In the genomic region with DNA sequence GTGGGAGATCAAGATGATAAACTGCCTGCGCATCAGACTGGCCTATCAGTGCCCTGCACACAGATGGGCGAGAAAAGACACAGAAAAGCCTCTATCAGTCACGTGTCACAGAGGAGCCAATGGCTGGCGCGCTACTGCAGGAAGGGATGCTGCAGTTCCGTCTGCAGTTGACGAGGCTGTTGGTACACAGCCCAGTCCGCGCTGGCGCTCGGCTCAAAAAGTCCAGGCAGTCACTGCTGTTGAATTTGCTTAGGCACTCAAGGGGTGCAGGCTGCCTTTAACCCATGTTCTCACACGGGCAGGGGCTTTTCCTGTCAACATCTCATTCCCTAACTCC, we compare ENCODE assay signal across 7 mouse cellular contexts.
DNase-seq lines count a peak whose midpoint lies in the region; ATAC-seq and TF ChIP-seq lines count a peak whose summit lies in the region.

No protein-coding gene starts in this region.

- H3K27me3 ChIP-seq in embryonic facial prominence, embryonic 11.5 days (ENCODE audit: control insufficient read depth, insufficient read depth, low read length): no peaks in the 10 kb centered on the region
- no peaks in the 10 kb centered on the region for H3K27me3 ChIP-seq in kidney, postnatal 0 days (ENCODE audit: insufficient read depth, low read length)
- H3K27me3 ChIP-seq in limb, embryonic 14.5 days (ENCODE audit: control insufficient read depth, insufficient read depth, low read length): no peaks in the 10 kb centered on the region
- no peaks in the 10 kb centered on the region for H3K27me3 ChIP-seq in midbrain, postnatal 0 days (ENCODE audit: insufficient read depth, low read length)
- H3K27me3 ChIP-seq in stomach, postnatal 0 days (ENCODE audit: control insufficient read depth, insufficient read depth, low read length): no peaks in the 10 kb centered on the region

- H3K27ac ChIP-seq in embryonic facial prominence, embryonic 11.5 days (replicated peaks; ENCODE audit: low read depth, low read length): no peak overlapping the region
- no peak overlapping the region for H3K27ac ChIP-seq in kidney, postnatal 0 days
- H3K27ac ChIP-seq in limb, embryonic 14.5 days (replicated peaks; ENCODE audit: low read depth, low read length): no peak overlapping the region
- peak overlapping the region; percentile 79 for H3K27ac ChIP-seq in midbrain, postnatal 0 days (ENCODE audit: low read depth, low read length)
- no peak overlapping the region for H3K27ac ChIP-seq in stomach, postnatal 0 days (replicated peaks)

- peak overlapping the region; percentile 46 for H3K9ac ChIP-seq in embryonic facial prominence, embryonic 11.5 days (replicated peaks; ENCODE audit: low read length)
- no peak overlapping the region for H3K9ac ChIP-seq in kidney, postnatal 0 days (ENCODE audit: low read depth, low read length)
- peak overlapping the region; percentile 40; the same call in 1 of the 2 replicates for H3K9ac ChIP-seq in limb, embryonic 14.5 days (ENCODE audit: low read depth, low read length, severe bottlenecking)
- H3K9ac ChIP-seq in midbrain, postnatal 0 days (replicated peaks; ENCODE audit: low read length, poor library complexity, severe bottlenecking): peak overlapping the region; percentile 37; the same call in 1 of the 2 replicates
- H3K9ac ChIP-seq in stomach, postnatal 0 days (ENCODE audit: low read length): no peak overlapping the region

- H3K36me3 ChIP-seq in embryonic facial prominence, embryonic 11.5 days (replicated peaks; ENCODE audit: control insufficient read depth, insufficient read depth, low read depth, low read length): no peaks in the 10 kb centered on the region
- no peaks in the 10 kb centered on the region for H3K36me3 ChIP-seq in kidney, postnatal 0 days (ENCODE audit: insufficient read depth, low read length)
- H3K36me3 ChIP-seq in limb, embryonic 14.5 days (ENCODE audit: control insufficient read depth, insufficient read depth, low read length): no peaks in the 10 kb centered on the region
- no peaks in the 10 kb centered on the region for H3K36me3 ChIP-seq in midbrain, postnatal 0 days (ENCODE audit: insufficient read depth, low read length)
- no peaks in the 10 kb centered on the region for H3K36me3 ChIP-seq in stomach, postnatal 0 days (ENCODE audit: control insufficient read depth, insufficient read depth, low read length)

- H3K4me1 ChIP-seq in embryonic facial prominence, embryonic 11.5 days (ENCODE audit: control insufficient read depth, insufficient read depth, low read length): no peaks in the 10 kb centered on the region; the same call in 1 of the 2 replicates
- no peaks in the 10 kb centered on the region for H3K4me1 ChIP-seq in kidney, postnatal 0 days (replicated peaks; ENCODE audit: insufficient read depth, low read length)
- H3K4me1 ChIP-seq in limb, embryonic 14.5 days (ENCODE audit: control insufficient read depth, insufficient read depth, low read length): no peaks in the 10 kb centered on the region
- no peaks in the 10 kb centered on the region for H3K4me1 ChIP-seq in midbrain, postnatal 0 days (ENCODE audit: insufficient read depth, low read length)
- H3K4me1 ChIP-seq in stomach, postnatal 0 days (replicated peaks; ENCODE audit: control insufficient read depth, insufficient read depth): no peaks in the 10 kb centered on the region

- peak; percentile 100 for ATAC-seq in embryonic facial prominence, embryonic 11.5 days (replicated peaks; ENCODE audit: insufficient number of reproducible peaks, low FRiP score, low TSS enrichment, low read depth)
- ATAC-seq in kidney, postnatal 0 days (replicated peaks; ENCODE audit: low FRiP score, low read depth): peak; percentile 98
- peak; percentile 96 for ATAC-seq in limb, embryonic 14.5 days (ENCODE audit: low FRiP score, low read depth)
- ATAC-seq in midbrain, postnatal 0 days (ENCODE audit: low FRiP score): peak; percentile 100
- ATAC-seq in stomach, postnatal 0 days (ENCODE audit: low FRiP score, low TSS enrichment): peak; percentile 68; the same call in 1 of the 2 replicates

- WGBS in embryonic facial prominence, embryonic 11.5 days: 4% methylated on average over 12 of the region's 12 CpGs
- WGBS in kidney, postnatal 0 days: 4% methylated on average over 12 of the region's 12 CpGs
- 4% methylated on average over 12 of the region's 12 CpGs for WGBS in limb, embryonic 14.5 days
- 2% methylated on average over 12 of the region's 12 CpGs for WGBS in midbrain, postnatal 0 days
- 3% methylated on average over 12 of the region's 12 CpGs for WGBS in stomach, postnatal 0 days

- no peak for TF ChIP-seq EP300 in stomach, postnatal 0 days (optimal IDR thresholded peaks at IDR 0.05)

- peak overlapping the region; percentile 48 for H3K4me2 ChIP-seq in embryonic facial prominence, embryonic 11.5 days (ENCODE audit: low read depth, low read length)
- peak overlapping the region; percentile 59 for H3K4me2 ChIP-seq in kidney, postnatal 0 days (ENCODE audit: low read length)
- H3K4me2 ChIP-seq in limb, embryonic 14.5 days (replicated peaks; ENCODE audit: low read depth, low read length, severe bottlenecking): peak overlapping the region; percentile 47
- H3K4me2 ChIP-seq in midbrain, postnatal 0 days (ENCODE audit: low read depth, low read length, poor library complexity, severe bottlenecking): peak overlapping the region; percentile 52
- H3K4me2 ChIP-seq in stomach, postnatal 0 days (replicated peaks; ENCODE audit: low read depth): peak overlapping the region; percentile 30; the same call in 1 of the 2 replicates

- H3K9me3 ChIP-seq in embryonic facial prominence, embryonic 11.5 days (replicated peaks; ENCODE audit: control insufficient read depth, low read length): no peaks in the 10 kb centered on the region
- H3K9me3 ChIP-seq in kidney, postnatal 0 days (replicated peaks; ENCODE audit: low read length): no peaks in the 10 kb centered on the region
- H3K9me3 ChIP-seq in limb, embryonic 14.5 days (ENCODE audit: control insufficient read depth, low read length): no peaks in the 10 kb centered on the region
- no peaks in the 10 kb centered on the region for H3K9me3 ChIP-seq in midbrain, postnatal 0 days (ENCODE audit: low read length)
- H3K9me3 ChIP-seq in stomach, postnatal 0 days (ENCODE audit: control insufficient read depth, low read length): no peaks in the 10 kb centered on the region

- H3K4me3 ChIP-seq in embryonic facial prominence, embryonic 11.5 days (ENCODE audit: low read depth, low read length): peak overlapping the region; percentile 33
- H3K4me3 ChIP-seq in kidney, postnatal 0 days (replicated peaks; ENCODE audit: low read depth, low read length): peak overlapping the region; percentile 14; the same call in 1 of the 2 replicates
- peak overlapping the region; percentile 33 for H3K4me3 ChIP-seq in limb, embryonic 14.5 days (replicated peaks; ENCODE audit: low read length)
- peak overlapping the region; percentile 37 for H3K4me3 ChIP-seq in midbrain, postnatal 0 days (ENCODE audit: low read depth, low read length)
- peak overlapping the region; percentile 8; the same call in 1 of the 2 replicates for H3K4me3 ChIP-seq in stomach, postnatal 0 days (ENCODE audit: low read depth, low read length)

- no peak for TF ChIP-seq POLR2A in limb, embryonic 14.5 days (IDR thresholded peaks at IDR 0.05; ENCODE audit: borderline replicate concordance, extremely low read depth, insufficient read depth, insufficient read length)

- peak; percentile 99 for DNase-seq in brain, adult 2 months (ENCODE audit: low read depth, low spot score)
- DNase-seq in embryonic facial prominence, embryonic 11.5 days (ENCODE audit: low spot score): peak; percentile 81
- DNase-seq in heart, adult 18-20 months: peak; percentile 4 to 20
- DNase-seq in kidney, postnatal 0 days (ENCODE audit: low spot score): peak; percentile 73
- DNase-seq in limb, embryonic 14.5 days (ENCODE audit: low spot score): peak; percentile 73
- peak; percentile 98 for DNase-seq in midbrain, postnatal 0 days (ENCODE audit: low spot score)
- DNase-seq in stomach, postnatal 0 days (ENCODE audit: low spot score): peak; percentile 29

- no peak for TF ChIP-seq CTCF in kidney, postnatal 0 days (IDR thresholded peaks at IDR 0.05; ENCODE audit: low read depth)
- no peak for TF ChIP-seq CTCF in midbrain, postnatal 0 days (IDR thresholded peaks at IDR 0.05)
- no peak for TF ChIP-seq CTCF in stomach, postnatal 0 days (IDR thresholded peaks at IDR 0.05; ENCODE audit: low read depth)

Comparison
In these comparisons a context has a peak if more than half of its experiments do, and no peak if none do; other contexts are left out.
1. DNase-seq: peak in every context shown above with its lines; median percentile 99 in brain, adult 2 months; 98 in midbrain, postnatal 0 days; 81 in embryonic facial prominence, embryonic 11.5 days; 73 in kidney, postnatal 0 days; 73 in limb, embryonic 14.5 days; 29 in stomach, postnatal 0 days; 12 in heart, adult 18-20 months.
2. H3K9ac ChIP-seq: peak in embryonic facial prominence, embryonic 11.5 days (single experiment), limb, embryonic 14.5 days (single experiment) and midbrain, postnatal 0 days (single experiment); none in kidney, postnatal 0 days (single experiment) and stomach, postnatal 0 days (single experiment).
3. Peak in every context shown above with its lines, with median percentiles within 50 percentile points of each other: ATAC-seq, H3K4me2 ChIP-seq and H3K4me3 ChIP-seq.